9 mouse cellular contexts compared by ENCODE assay signal in the genomic region with DNA sequence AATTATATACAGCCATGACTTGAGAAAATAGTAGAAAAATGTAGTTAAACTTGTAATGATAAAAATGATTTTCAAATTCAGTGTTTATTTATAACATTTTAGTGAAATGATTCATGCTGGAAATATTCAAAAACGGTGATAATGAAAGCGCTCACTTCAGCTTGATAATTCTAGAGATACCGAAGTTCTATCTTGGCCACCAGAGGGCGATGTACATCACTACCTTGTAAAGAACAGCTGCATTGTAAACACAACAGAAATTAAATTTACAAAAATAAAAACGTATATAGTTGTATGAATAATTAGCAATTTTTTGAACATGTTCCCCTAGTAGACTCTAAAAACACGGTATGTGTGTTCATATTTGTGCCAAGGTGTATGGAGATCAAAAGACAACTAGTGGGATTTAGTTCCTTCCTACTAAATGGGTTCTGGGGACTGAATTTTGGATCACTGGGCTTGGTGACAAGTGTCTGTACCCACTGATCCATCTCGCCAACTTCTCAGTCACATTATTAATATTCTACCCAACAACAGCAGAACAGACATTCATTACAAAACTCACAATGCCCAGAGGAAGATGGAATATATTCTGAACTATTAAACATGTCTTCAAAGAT.
DNase-seq lines count a peak whose midpoint lies in the region; ATAC-seq and TF ChIP-seq lines count a peak whose summit lies in the region.
"Had no signal": no experiment of that assay in that cellular context is flagged by ENCODE, and none has a peak within 500 bp of the region (broad histone marks: within the 10 kb centered on the region; RNA-seq: fewer than 3 reads in every experiment).

No protein-coding gene starts in this region.

- DNase-seq in midbrain, embryonic 10.5 days (ENCODE audit: low spot score): peak; percentile 22
- no peak for DNase-seq in Patski (ENCODE audit: low read depth, low spot score)
- DNase-seq in cerebellum, postnatal 14 days: peak; percentile 78 to 84
- DNase-seq in gastrocnemius, postnatal 14 days: peak; percentile 15
- DNase-seq in layer of hippocampus, postnatal 10 days (ENCODE audit: low spot score in 2 of 2): peak; percentile 48 to 64
- DNase-seq in ovary, adult 18-20 months (ENCODE audit: low spot score): no peak

- POLR2A ChIA-PET in Patski (lab: Charles Lee): no interaction called here

- 32% methylated on average over 7 of the region's 7 CpGs for WGBS in midbrain, embryonic 10.5 days
- 26% methylated on average over 7 of the region's 7 CpGs for WGBS in midbrain, embryonic 15.5 days
- WGBS in midbrain, embryonic 16.5 days: 26% methylated on average over 7 of the region's 7 CpGs

- H3K27ac ChIP-seq in midbrain, embryonic 10.5 days (replicated peaks): no peak overlapping the region
- H3K27ac ChIP-seq in midbrain, embryonic 15.5 days: no peak overlapping the region
- H3K27ac ChIP-seq in midbrain, embryonic 16.5 days (ENCODE audit: low read length): no peak overlapping the region

- H3K4me2 ChIP-seq in midbrain, embryonic 15.5 days: no peak overlapping the region
- H3K4me2 ChIP-seq in midbrain, embryonic 16.5 days (ENCODE audit: low read length): no peak overlapping the region

- peak; percentile 52 for TF ChIP-seq CTCF in Patski (IDR thresholded peaks at IDR 0.05)

- CTCF ChIA-PET in Patski (lab: Charles Lee): interaction anchor here (0.6 to 1.7 kb wide), 6 partner anchors 10 to 332 kb away, joined by 3 to 4 read pairs (median 3); no protein-coding TSS in a partner anchor

- H3K9me3 ChIP-seq in midbrain, embryonic 10.5 days (replicated peaks): no peaks in the 10 kb centered on the region
- no peaks in the 10 kb centered on the region for H3K9me3 ChIP-seq in midbrain, embryonic 15.5 days
- no peaks in the 10 kb centered on the region for H3K9me3 ChIP-seq in midbrain, embryonic 16.5 days (replicated peaks; ENCODE audit: control insufficient read depth, low read length, poor library complexity, severe bottlenecking)

- intact Hi-C loops in gastrocnemius, postnatal 14 days (cut with DNase I; ENCODE audit: low total_unique reads): no loop called here

- no peak overlapping the region for H3K9ac ChIP-seq in midbrain, embryonic 15.5 days
- H3K9ac ChIP-seq in midbrain, embryonic 16.5 days (ENCODE audit: low read depth, low read length): no peak overlapping the region

- in situ Hi-C loops in Patski (cut with MboI; ENCODE audit: low pct_unique_long_range_greater_than_20kb): loop anchor here (5.0 to 10.0 kb wide), 3 partner anchors 97 to 469 kb away; no protein-coding TSS in a partner anchor

- H3K4me3 ChIP-seq in midbrain, embryonic 10.5 days: no peak overlapping the region
- H3K4me3 ChIP-seq in midbrain, embryonic 15.5 days: no peak overlapping the region
- H3K4me3 ChIP-seq in midbrain, embryonic 16.5 days (ENCODE audit: low read depth, low read length): no peak overlapping the region
- H3K4me3 ChIP-seq: erythroblast, embryonic 14.5 days had no signal

- H3K36me3 ChIP-seq in midbrain, embryonic 10.5 days: no peaks in the 10 kb centered on the region
- H3K36me3 ChIP-seq in midbrain, embryonic 15.5 days (replicated peaks): no peaks in the 10 kb centered on the region
- H3K36me3 ChIP-seq in midbrain, embryonic 16.5 days (ENCODE audit: control insufficient read depth, insufficient read depth, low read length): no peaks in the 10 kb centered on the region

- no peaks in the 10 kb centered on the region for H3K4me1 ChIP-seq in midbrain, embryonic 10.5 days
- no peaks in the 10 kb centered on the region for H3K4me1 ChIP-seq in midbrain, embryonic 15.5 days
- H3K4me1 ChIP-seq in midbrain, embryonic 16.5 days (ENCODE audit: control insufficient read depth, insufficient read depth, low read length): no peaks in the 10 kb centered on the region

- ATAC-seq in midbrain, embryonic 15.5 days (replicated peaks): no peak
- ATAC-seq in Patski: no peak
- peak; percentile 67; the same call in 1 of the 2 replicates for ATAC-seq in midbrain, embryonic 16.5 days

- no peaks in the 10 kb centered on the region for H3K27me3 ChIP-seq in midbrain, embryonic 10.5 days (ENCODE audit: low read depth, poor library complexity, severe bottlenecking)
- no peaks in the 10 kb centered on the region for H3K27me3 ChIP-seq in midbrain, embryonic 15.5 days (replicated peaks)
- H3K27me3 ChIP-seq in Patski: no peaks in the 10 kb centered on the region
- no peaks in the 10 kb centered on the region for H3K27me3 ChIP-seq in midbrain, embryonic 16.5 days (ENCODE audit: control insufficient read depth, insufficient read depth, low read depth, low read length)

Comparison
In these comparisons a context has a peak if more than half of its experiments do, and no peak if none do; other contexts are left out.
1. DNase-seq: peak in midbrain, embryonic 10.5 days (single experiment), cerebellum, postnatal 14 days (2 of 2), gastrocnemius, postnatal 14 days (single experiment) and layer of hippocampus, postnatal 10 days (2 of 2); none in Patski (single experiment) and ovary, adult 18-20 months (single experiment).